Mouse (Mus musculus) forebrain, embryonic 16.5 days (tissue): Measurements from ENCODE around the gene Dusp16. TPM values are rescaled to one million over a fixed set of nuclear protein-coding genes. Genes with fewer than 3 reads are reported as not detected.

ENCODE experiments used
- ATAC-seq: fragments of 200-750 bp; cut with Nextera tagmentation; 2 replicates; pipeline ENCODE4 v1.8.0; 2017; ENCODE audit warnings: mild to moderate bottlenecking, moderate library complexity
- H3K27ac ChIP-seq: fragments of 300-500 bp; sonication (generic); 2 replicates; pipeline ENCODE4 v1.5.1; 2014; ENCODE audit warnings: low read length, control low read depth
- H3K27me3 ChIP-seq: fragments of 300-500 bp; sonication (generic); replicated peaks from 2 replicates; pipeline ENCODE4 v1.6.1; 2014; ENCODE audit warnings: low read length; ENCODE audit not compliant: control insufficient read depth, insufficient read depth
- H3K36me3 ChIP-seq: fragments of 300-500 bp; sonication (generic); 2 replicates; pipeline ENCODE4 v1.6.1; 2014; ENCODE audit not compliant: control insufficient read depth, insufficient read depth
- H3K4me1 ChIP-seq: fragments of 300-500 bp; sonication (generic); replicated peaks from 2 replicates; pipeline ENCODE4 v1.6.1; 2014; ENCODE audit warnings: low read length; ENCODE audit not compliant: control insufficient read depth, insufficient read depth
- H3K4me2 ChIP-seq: fragments of 300-500 bp; sonication (generic); 2 replicates; pipeline ENCODE4 v1.6.1; 2014; ENCODE audit warnings: mild to moderate bottlenecking, low read length, control low read depth
- H3K4me3 ChIP-seq: fragments of 300-500 bp; sonication (generic); replicated peaks from 2 replicates; pipeline ENCODE4 v1.5.1; 2014; ENCODE audit warnings: mild to moderate bottlenecking, low read length, control low read depth
- H3K9ac ChIP-seq: fragments of 300-500 bp; sonication (generic); replicated peaks from 2 replicates; pipeline ENCODE4 v1.6.1; 2014; ENCODE audit warnings: low read depth, low read length, control low read depth
- H3K9me3 ChIP-seq: fragments of 300-500 bp; sonication (generic); 2 replicates; pipeline ENCODE4 v1.6.1; 2016; ENCODE audit warnings: low read length; ENCODE audit not compliant: control insufficient read depth
- WGBS: fragments of 180-500 bp; shearing (Covaris S2); extraction: QIAGEN DNeasy Blood & Tissue Kit; methylation state at CpG from one replicate; pipeline ENCODE4 v1.1.7; 2014; 5-methylcytosine and 5-hydroxymethylcytosine counted together
- polyA plus RNA-seq: library from polyadenylated mRNA; unstranded; fragments of >200 nt; fragmentation: Nextera tagmentation; extraction: Ambion mirVana; gene quantifications from 2 replicates; pipeline ENCODE4 v1.2.1, GENCODE M21; 2015

Dusp16 gene
- polyA plus RNA-seq, 1 experiment from 2014 or later = 7.0 TPM

DNA sequence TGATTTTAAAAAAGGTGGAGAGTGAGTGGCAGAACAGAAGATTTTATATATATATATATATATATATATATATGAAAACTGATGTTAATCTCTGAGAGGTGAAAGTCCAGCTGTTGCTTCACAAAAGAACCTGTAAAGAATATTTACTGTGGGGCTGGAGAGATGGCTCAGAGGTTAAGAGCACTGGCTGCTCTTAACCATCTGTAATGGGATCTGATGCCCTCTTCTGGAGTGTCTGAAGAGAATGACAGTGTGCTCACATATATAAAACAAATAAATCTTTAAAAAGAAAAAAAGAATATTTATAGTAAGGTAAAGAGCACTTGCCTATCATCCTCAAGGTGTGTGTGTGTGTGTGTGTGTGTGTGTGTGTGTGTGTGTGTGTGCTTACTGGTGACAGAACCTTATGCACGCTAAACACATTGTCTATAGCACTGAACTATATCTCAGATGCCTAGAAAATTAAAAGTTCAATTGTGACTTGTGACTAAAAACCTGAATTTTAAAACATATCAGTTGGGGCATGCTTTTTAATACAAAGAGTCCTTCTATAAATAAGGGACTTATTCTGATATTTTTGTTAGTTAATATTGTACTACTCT is 19.0 kb downstream of the Dusp16 start:
- no peak overlapping the region for H3K4me2 ChIP-seq
- 96% methylated on average over 1 of the region's 1 CpGs for WGBS
- H3K27ac ChIP-seq = no peak overlapping the region
- ATAC-seq = no peak
- H3K4me3 ChIP-seq = no peak overlapping the region
- no peaks in the 10 kb centered on the region for H3K36me3 ChIP-seq
- H3K27me3 ChIP-seq = no peaks in the 10 kb centered on the region
- H3K9ac ChIP-seq = no peak overlapping the region
- peaks cover 2% of the 10 kb centered on the region; the same call in 1 of the 2 replicates for H3K4me1 ChIP-seq
- no peaks in the 10 kb centered on the region for H3K9me3 ChIP-seq

DNA sequence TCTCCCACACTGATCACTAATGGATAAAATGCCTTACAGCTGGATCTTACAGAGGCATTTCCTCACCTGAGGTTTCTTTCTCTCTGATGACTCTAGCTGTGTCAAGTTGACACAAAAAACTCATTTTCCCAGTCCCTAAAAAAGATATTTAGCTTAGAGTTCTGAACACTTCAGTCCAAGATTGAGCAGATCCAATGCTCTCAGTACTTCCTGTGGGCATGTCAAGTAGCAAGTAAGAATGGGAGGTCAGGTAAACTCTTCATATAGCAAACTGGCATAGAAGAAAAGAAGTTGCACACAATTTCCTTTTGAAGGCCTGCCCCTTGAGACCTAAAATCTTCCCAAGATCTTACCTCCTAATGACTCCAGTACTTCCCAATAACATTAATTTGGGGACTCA is 22.1 kb downstream of the Dusp16 start:
- Histone ChIP-seq H3K27ac (no peak overlapping the region), H3K4me3 (no peak overlapping the region), H3K4me1 (peaks cover 2% of the 10 kb centered on the region; the same call in 1 of the 2 replicates), H3K36me3 (no peaks in the 10 kb centered on the region), H3K9ac (no peak overlapping the region), H3K4me2 (no peak overlapping the region), H3K27me3 (no peaks in the 10 kb centered on the region), H3K9me3 (no peaks in the 10 kb centered on the region)
- no peak for ATAC-seq

DNA sequence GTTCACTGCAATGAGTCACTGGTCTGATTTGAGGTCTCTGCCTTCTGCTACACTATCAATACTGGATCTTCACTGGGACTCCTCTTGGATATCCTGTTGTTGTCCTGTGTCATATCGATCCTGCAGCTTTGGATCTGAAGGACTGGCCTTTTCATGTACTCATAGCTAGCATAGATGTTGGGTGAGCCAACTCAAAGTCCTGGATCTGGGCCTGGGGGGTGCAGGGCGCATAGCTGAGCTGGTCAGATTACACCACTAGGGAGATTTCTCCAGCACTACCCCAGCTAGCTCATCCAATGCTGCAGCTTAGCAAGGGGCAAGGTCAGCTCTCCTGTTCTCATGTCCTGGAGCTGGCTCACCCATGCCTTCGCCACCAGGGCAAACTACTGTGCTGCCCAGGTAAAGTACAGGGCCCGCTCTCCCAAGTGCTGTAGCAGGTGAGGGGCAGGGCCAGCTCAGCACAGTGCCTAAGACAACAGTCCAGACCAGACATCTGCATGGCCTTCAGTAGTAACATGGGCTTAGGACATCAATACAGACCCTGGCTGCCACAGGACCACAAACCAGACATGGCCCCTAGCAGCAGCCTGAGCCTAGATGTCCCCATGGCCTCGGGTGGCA is 27.9 kb downstream of the Dusp16 start:
- no peak for ATAC-seq
- Histone ChIP-seq H3K27me3 (no peaks in the 10 kb centered on the region), H3K36me3 (no peaks in the 10 kb centered on the region), H3K4me2 (no peak overlapping the region), H3K9ac (no peak overlapping the region), H3K27ac (no peak overlapping the region), H3K9me3 (no peaks in the 10 kb centered on the region), H3K4me1 (peaks cover 7% of the 10 kb centered on the region; the same call in 1 of the 2 replicates), H3K4me3 (no peak overlapping the region)
- 90% methylated on average over 5 of the region's 5 CpGs for WGBS

DNA sequence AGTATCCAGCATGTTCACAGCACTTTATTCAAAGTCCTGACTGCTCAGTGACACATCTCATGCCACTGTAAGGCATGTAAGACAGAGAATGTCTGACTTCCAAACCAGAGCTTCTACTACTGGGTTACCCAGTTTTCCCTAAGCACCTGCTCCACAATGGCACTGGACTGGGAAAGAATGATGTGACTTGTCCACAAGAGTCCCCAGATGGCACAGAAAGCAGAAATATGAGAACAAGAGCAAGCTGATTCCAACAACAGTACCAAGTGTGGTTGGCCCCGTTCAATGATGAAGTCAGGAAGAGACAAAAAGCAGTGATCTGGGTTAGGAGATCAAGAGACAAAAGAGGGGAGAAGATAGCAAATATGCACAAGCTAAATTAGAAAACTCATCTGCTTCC is 29.0 kb downstream of the Dusp16 start:
- H3K4me1 ChIP-seq = peaks cover 7% of the 10 kb centered on the region; the same call in 1 of the 2 replicates
- H3K36me3 ChIP-seq = no peaks in the 10 kb centered on the region
- 67% methylated on average over 1 of the region's 1 CpGs for WGBS

DNA sequence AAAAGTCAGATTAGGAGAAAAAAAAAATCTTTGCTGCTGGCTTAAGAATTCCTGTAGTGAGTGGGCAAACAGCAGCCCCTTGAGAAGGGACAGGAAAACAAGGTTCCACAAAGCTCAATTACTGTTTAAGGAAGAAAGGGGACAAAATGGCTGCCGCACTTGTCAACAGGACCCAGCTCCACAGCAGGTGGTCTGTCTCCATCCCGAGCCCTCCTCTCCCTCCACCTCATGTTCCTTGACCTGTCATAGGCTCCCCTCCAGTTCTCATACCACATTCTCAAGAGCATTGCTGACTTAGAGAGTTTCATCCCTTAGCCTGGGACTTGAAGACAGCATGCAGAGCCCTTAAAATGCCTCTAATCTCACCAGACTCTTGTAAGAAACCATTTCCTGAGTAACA is 30.6 kb downstream of the Dusp16 start:
- Histone ChIP-seq H3K27me3 (no peaks in the 10 kb centered on the region), H3K36me3 (no peaks in the 10 kb centered on the region), H3K4me1 (peaks cover 7% of the 10 kb centered on the region; the same call in 1 of the 2 replicates), H3K4me3 (no peak overlapping the region), H3K9ac (no peak overlapping the region), H3K4me2 (no peak overlapping the region), H3K9me3 (no peaks in the 10 kb centered on the region), H3K27ac (no peak overlapping the region)
- no peak for ATAC-seq
- WGBS = 13% methylated on average over 2 of the region's 2 CpGs

More for the DNA sequence above, 29.0 kb downstream of the Dusp16 start:
- Histone ChIP-seq H3K4me3 (no peak overlapping the region), H3K27ac (no peak overlapping the region), H3K9me3 (no peaks in the 10 kb centered on the region), H3K27me3 (no peaks in the 10 kb centered on the region), H3K4me2 (no peak overlapping the region), H3K9ac (no peak overlapping the region)
- no peak for ATAC-seq

DNA sequence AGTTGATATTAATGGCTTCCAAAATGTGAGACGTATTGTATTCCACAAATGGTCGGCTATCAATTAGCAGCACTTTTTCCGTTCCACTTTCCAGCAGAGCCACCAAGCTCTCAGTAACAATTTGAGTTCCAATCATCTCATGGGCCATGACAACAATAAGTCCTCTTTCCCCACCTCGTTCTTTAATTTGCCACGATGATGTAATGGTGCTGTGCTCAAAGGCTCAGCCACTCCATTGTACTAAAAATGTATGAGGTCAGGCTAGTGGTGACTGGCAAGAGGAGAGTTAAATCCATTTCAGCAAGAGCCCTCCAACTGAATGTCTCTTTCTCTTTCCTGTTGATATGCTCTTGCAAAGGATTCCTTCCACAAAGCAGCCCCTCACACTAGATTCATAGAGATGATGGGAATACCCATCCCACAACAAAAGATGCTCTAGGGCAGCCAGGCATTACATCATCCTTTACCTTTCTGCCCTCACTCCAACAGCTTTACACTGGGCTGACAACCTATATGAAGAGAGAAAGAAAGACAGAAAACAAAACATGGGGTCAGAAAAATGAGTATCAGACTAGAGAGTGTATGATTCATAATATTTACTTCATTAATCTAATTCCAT is 31.4 kb downstream of the Dusp16 start:
- H3K27me3 ChIP-seq = no peaks in the 10 kb centered on the region
- H3K36me3 ChIP-seq = no peaks in the 10 kb centered on the region
- H3K9me3 ChIP-seq = no peaks in the 10 kb centered on the region
- peak; percentile 73 for ATAC-seq
- H3K4me3 ChIP-seq = no peak overlapping the region
- H3K27ac ChIP-seq = no peak overlapping the region
- H3K9ac ChIP-seq = no peak overlapping the region
- 7% methylated on average over 5 of the region's 5 CpGs for WGBS
- H3K4me2 ChIP-seq = no peak overlapping the region
- H3K4me1 ChIP-seq = peaks cover 7% of the 10 kb centered on the region; the same call in 1 of the 2 replicates

DNA sequence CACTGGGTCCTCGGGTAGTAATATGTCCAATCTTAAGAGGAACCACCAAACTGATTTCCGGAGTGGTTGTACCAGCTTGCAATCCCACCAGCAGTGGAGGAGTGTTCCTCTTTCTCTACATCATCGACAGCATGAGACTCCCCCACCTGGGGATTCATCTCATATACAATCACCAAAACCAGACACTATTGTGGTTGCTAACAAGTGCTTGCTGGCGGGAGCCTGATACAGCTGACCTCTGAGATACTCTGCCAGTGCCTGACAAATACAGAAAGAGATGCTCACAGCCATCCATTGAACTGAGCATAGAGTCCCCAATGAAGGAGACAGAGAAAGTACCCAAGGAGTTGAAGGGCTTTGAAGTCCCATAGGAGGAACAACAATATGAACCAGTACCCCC is 36.4 kb downstream of the Dusp16 start:
- Histone ChIP-seq H3K36me3 (no peaks in the 10 kb centered on the region), H3K27ac (no peak overlapping the region), H3K27me3 (no peaks in the 10 kb centered on the region), H3K9ac (no peak overlapping the region), H3K4me1 (0 out of 2 replicates have a peak, but pooled peaks cover 2% of the 10 kb centered on the region), H3K9me3 (no peaks in the 10 kb centered on the region), H3K4me2 (no peak overlapping the region), H3K4me3 (no peak overlapping the region)
- 95% methylated on average over 4 of the region's 4 CpGs for WGBS
- ATAC-seq = no peak

DNA sequence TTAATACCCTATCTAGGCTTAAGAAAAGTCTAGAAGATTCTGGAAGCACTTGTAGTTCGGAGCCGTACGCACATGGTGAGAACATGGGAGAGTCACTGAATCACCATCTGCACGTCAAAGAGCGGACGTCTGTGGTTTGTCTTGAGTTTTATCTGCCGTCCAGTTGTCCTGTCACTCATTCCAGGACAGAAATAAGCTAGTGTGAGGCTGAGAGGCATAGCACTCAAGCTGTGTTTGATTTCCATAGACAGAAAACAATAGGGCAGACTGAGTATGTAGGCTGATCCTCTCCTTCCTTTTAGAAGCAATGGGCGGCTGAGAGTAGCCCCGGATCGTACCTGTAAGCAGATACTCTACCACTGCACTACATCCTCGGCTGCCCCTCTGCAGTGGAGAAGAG is 38.6 kb downstream of the Dusp16 start:
- H3K36me3 ChIP-seq = no peaks in the 10 kb centered on the region
- no peak overlapping the region for H3K4me2 ChIP-seq
- no peaks in the 10 kb centered on the region for H3K9me3 ChIP-seq
- H3K4me1 ChIP-seq = no peaks in the 10 kb centered on the region
- H3K9ac ChIP-seq = no peak overlapping the region
- 88% methylated on average over 11 of the region's 11 CpGs for WGBS
- ATAC-seq = no peak
- H3K4me3 ChIP-seq = no peak overlapping the region
- no peak overlapping the region for H3K27ac ChIP-seq
- H3K27me3 ChIP-seq = no peaks in the 10 kb centered on the region

DNA sequence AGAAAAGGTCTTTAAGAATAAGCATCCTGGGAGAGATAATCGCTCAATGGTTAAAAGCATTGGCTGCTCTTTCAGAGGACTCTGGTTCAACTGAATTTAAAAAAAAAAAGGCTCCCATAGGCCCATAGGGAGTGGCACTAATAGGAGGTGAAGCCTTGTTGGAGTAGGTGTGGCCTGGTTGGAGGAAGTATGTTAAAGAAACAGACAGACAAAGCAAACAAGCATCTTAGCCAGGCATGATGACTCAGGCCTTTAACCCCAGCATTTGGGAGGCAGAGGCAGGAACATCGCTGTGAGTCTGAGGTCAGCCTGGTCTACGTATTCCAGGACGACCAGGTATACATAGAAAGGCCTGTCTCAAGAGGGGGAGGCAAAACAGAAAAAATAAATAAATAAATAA is 39.0 kb downstream of the Dusp16 start:
- Histone ChIP-seq H3K36me3 (no peaks in the 10 kb centered on the region), H3K9me3 (no peaks in the 10 kb centered on the region), H3K4me2 (no peak overlapping the region), H3K27ac (no peak overlapping the region), H3K27me3 (no peaks in the 10 kb centered on the region), H3K9ac (no peak overlapping the region), H3K4me3 (no peak overlapping the region), H3K4me1 (no peaks in the 10 kb centered on the region)
- ATAC-seq = no peak
- 93% methylated on average over 4 of the region's 4 CpGs for WGBS
